Mouse (Mus musculus) gastrocnemius, adult 18-20 months (tissue): ENCODE results near the gene Rab13. TPM values are rescaled to one million over a fixed set of nuclear protein-coding genes. Genes with fewer than 3 reads are reported as not detected.
"Not testable (repeated sequence)": the region's sequence is repeated elsewhere in the genome, so short reads cannot be mapped to it uniquely, and the experiment has no call there.

Experiments used
- DNase-seq: peaks from one replicate; pipeline ENCODE4 v3.0.0; 2021; ENCODE audit warnings: low spot score
- total RNA-seq, 2 experiments: library from RNA; stranded (reverse); gene quantifications; 2 replicates each; pipeline ENCODE4 v1.2.3; 2021

The Rab13 gene
- total RNA-seq, 2 experiments from 2014 or later, result 6.1 to 9.6 TPM

- DNase-seq, result no peak
Measured at GRCm38 (mm10) chr3:90224331-90224730, 10.8 kb downstream of the Rab13 start.

- DNase-seq, result no peak
Measured at GRCm38 (mm10) chr3:90231075-90231474, 17.6 kb downstream of the Rab13 start.

DNA sequence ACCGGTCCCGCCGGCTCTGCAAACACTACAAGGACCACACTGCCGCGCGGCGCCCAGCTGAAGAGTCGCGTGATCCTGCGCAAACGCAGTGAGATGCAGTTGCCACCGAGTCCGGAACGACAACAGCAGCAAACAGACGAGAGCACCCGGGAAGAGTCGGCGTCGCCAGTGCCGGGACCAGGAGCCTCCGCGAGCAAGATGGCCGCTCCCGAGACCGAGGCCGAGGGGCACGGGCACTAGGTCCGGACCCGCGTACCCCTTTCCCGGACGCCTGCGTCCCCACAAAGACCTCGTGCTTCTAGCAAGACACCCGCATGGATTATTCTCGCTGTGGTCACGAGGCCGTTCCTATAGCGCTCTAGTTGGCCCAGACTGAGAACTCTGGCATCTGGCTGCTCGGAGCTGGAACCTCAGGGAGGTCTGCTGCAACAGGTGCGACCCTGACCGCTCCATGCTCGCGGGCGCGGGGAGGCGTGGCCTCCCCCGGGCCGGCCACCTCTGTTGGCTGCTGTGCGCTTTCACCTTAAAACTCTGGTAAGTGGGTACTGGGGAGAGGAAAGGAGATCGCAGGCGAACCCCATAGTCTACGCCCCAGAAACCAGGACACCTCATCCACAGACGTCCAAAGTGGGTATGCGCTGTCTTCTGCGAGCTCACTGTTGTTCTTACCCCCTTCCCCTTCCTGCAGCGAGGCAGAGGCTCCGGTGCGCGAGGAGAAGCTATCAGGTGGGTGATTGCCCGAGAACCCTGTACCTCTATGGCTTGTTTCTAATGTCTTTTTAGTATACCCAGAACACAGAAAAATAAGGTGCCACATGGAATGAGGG, 18.2 kb downstream of the Rab13 start, which contains the start of gene Jtb:
Gene Jtb (plus strand): TSS at position 91 of the 827 bp plus-strand sequence.
- peak; percentile 92 for DNase-seq

GRCm38 (mm10) chr3:90241251-90241650, 27.8 kb downstream of the Rab13 start:
- no peak for DNase-seq

GRCm38 (mm10) chr3:90241669-90242358, 28.3 kb downstream of the Rab13 start:
- DNase-seq, result no peak

- no peak for DNase-seq
Measured at GRCm38 (mm10) chr3:90242984-90243775, 29.7 kb downstream of the Rab13 start, which contains the start of gene Creb3l4. TSS of gene Creb3l4 (minus strand) at chr3:90243512.

GRCm38 (mm10) chr3:90245406-90245805, 31.9 kb downstream of the Rab13 start:
- DNase-seq, result no peak

GRCm38 (mm10) chr3:90247630-90247959, 34.1 kb downstream of the Rab13 start:
- no peak for DNase-seq

DNA sequence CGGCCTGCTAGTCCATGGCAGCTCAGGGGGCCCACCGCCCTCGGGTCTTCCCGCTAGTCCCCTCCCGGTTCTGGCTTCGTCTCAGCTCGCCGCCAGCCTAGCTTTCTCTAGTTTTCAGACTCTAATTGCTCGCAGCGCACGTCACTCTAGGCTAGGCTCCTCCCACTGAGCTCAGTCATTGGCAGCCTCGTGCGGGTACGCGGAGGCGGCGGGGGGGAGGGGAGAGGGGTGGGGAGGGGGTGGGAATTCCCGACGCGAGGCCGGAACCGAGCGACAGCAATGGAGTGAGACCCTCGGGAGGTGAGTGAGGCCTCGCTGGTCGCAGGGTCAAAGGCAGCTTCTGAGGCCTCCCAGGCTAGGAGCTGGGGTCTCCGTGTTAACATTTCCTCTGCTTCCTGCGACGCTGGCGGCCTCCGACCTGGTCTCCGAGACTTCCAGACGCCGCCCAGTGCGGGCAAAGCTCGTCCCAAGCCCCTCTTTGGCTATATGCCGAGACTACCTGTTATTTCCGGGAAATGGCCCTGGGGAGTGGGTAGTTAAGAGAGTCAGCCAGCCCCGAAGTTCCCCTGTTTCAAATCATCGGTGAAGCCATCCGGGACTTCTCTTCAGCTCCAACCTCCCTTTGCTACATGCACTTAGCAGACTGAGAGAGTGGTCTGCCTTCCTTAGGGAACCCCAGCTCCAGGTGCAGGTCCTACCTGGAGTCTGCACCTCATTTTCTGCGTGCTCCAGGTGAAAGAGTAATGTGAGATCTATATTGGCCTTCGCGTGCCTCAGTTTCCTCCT, 34.7 kb downstream of the Rab13 start, which contains the start of gene Slc39a1:
Gene Slc39a1 (plus strand): TSS at position 213 of the 786 bp plus-strand sequence.
- peak; percentile 95 for DNase-seq

DNA sequence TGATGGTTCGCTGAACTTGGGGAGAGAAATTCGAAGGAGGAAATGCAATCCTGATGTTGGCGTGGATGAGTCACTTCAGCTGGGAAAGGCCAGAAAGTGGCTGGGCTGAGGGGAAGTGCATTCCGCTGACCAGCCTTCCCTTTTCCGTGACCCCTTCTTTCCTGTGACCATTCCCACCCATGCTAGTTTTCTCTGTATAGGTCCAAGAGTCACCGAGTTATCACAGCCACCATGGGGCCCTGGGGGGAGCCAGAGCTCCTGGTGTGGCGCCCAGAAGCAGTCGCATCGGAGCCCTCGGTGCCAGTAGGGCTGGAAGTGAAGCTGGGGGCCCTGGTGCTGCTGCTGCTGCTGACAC, 35.2 kb downstream of the Rab13 start:
- peak; percentile 25 for DNase-seq

GRCm38 (mm10) chr3:90250791-90251190, 37.3 kb downstream of the Rab13 start:
- DNase-seq, result no peak

- not testable (repeated sequence) for DNase-seq
Measured at GRCm38 (mm10) chr3:90251731-90252226, 38.3 kb downstream of the Rab13 start.

GRCm38 (mm10) chr3:90252659-90253058, 39.2 kb downstream of the Rab13 start:
- not testable (repeated sequence) for DNase-seq

- DNase-seq, result not testable (repeated sequence)
Measured at GRCm38 (mm10) chr3:90253174-90253573, 39.7 kb downstream of the Rab13 start.

DNA sequence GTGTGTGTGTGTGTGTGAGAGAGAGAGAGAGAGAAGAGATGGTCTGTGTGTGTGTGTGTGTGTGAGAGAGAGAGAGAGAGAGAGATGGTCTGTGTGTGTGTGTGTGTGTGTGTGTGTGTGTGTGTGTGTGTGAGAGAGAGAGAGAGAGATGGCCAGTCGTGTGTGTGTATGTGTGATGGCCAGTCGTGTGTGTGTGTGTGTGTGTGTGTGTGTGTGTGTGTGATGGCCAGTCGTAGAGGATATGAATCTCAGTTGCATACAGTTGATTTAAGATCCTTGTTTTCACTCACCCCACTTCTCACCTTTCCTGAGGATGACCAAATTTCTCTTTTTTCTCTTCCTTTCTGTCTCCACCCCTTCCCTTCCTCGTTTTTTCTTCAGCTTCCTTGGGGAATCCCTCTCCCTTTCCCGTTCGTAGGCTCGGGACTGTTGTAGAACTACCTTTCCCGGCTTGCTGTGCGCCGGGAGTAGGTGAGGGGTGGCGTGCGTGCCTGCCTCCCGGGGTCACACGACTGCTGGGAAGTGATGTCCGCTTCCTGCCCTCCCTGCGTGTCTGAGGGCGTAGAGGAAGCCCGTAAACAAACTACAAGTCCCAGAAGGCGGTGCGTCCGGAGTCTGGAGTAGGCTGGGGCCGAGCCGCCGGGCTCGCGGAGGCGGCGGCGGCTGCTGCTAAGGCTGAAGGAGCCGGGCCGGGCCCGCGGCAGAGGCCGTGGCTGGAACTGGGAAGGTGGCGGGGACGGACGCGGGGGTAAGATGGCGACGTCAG, 40.3 kb downstream of the Rab13 start, which contains the start of gene Crtc2:
Gene Crtc2 (plus strand): TSS at position 511 of the 766 bp plus-strand sequence.
- DNase-seq, result peak; percentile 97

GRCm38 (mm10) chr3:90254419-90255193, 41.1 kb downstream of the Rab13 start:
- DNase-seq, result no peak

DNA sequence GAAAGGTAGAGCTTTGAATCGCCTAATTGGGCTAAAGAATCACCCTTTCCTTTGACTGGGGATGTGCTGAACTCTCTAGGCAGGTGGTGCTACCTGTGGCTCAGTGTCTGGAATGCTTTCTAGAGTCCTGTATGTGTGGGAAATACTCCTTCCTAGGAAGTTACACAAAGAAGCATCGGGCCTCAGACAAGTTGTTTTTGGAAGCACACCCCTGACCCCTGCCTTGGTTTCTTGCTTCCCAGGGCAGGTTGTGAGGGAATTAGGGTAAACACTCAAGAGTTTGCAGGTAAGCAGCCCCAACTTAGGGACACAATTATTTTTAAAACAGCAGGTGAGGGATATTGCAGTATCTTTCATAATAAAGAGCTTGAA, 41.7 kb downstream of the Rab13 start:
- DNase-seq, result no peak

DNA sequence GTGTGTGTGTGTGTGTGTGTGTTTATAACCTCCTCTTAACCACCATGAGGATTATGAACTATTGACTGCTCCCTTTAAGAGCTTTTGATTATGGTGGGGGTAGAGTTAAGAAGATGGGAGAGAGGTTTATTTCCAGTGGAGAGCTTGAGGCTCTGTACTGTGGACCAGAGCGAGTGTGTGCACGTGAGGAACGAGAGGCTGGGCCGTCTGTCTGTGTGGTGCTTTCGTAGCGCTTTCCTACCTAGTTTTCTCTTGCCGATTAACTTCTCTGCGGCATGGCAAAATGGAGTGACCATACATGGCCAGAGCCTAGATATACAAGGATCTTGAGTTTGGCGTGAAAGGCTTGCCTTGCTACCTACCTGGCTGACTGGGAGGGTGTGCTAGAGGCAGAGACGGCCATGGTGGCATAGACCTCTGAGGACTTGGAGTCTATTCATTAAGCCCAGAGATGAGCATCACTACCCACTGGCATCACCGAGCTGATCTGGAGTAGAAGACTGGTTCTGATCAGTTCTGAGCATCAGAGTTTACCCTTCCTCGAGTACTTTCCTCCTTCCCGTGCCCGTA, 42.4 kb downstream of the Rab13 start:
- DNase-seq, result no peak
